Mouse (Mus musculus): Measurements from ENCODE around the gene Blm. TPM values are rescaled to one million over a fixed set of nuclear protein-coding genes. Genes with fewer than 3 reads are reported as not detected.
"Not testable (repeated sequence)": the region's sequence is repeated elsewhere in the genome, so short reads cannot be mapped to it uniquely, and the experiment has no call there.

Blm gene
- polyA plus RNA-seq, 1 experiment from 2014 or later: 7.4 TPM

DNA sequence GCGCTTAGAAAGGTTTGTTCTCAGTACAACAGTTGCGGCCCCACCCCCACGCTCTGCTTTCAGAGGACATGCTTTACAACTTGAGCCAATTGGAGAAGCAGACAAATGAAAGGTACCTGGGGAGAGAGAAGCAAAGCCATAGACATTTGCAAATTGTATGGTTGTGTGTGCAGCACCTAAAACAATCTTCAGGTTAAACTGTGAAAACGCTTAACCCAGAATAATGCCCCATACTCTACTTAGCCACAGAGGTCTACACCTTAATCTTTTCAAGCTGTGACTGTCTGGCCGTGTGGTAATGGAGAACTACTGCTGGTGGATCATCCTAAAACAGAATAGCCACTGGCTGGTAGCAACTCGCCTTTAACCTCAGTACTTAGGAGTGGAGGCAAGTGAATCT lies 8.2 kb downstream of the Blm start:
- H3K9ac ChIP-seq (replicated peaks): no peak overlapping the region
- H3K4me3 ChIP-seq (replicated peaks): no peak overlapping the region
- H3K4me1 ChIP-seq: no peaks in the 10 kb centered on the region
- H3K36me3 ChIP-seq: no peaks in the 10 kb centered on the region
- WGBS: 69% methylated on average over 6 of the region's 6 CpGs
- no peak overlapping the region for H3K4me2 ChIP-seq
- no peak for ATAC-seq (ENCODE audit: low FRiP score)
- H3K9me3 ChIP-seq (replicated peaks): no peaks in the 10 kb centered on the region
- H3K27ac ChIP-seq (replicated peaks): no peak overlapping the region
- no peaks in the 10 kb centered on the region for H3K27me3 ChIP-seq (replicated peaks)

- 67% methylated on average over 16 of the region's 16 CpGs for WGBS
- no peak for ATAC-seq (ENCODE audit: low FRiP score)
- Histone ChIP-seq H3K9ac (replicated peaks) (no peak overlapping the region), H3K4me3 (replicated peaks) (no peak overlapping the region), H3K27ac (replicated peaks) (no peak overlapping the region), H3K36me3 (peaks cover 29% of the 10 kb centered on the region), H3K9me3 (replicated peaks) (no peaks in the 10 kb centered on the region), H3K27me3 (replicated peaks) (no peaks in the 10 kb centered on the region), H3K4me2 (no peak overlapping the region), H3K4me1 (no peaks in the 10 kb centered on the region)
Measured at GRCm38 (mm10) chr7:80512408-80513085, 22.4 kb downstream of the Blm start.

GRCm38 (mm10) chr7:80507697-80508096 lies 27.2 kb downstream of the Blm start:
- H3K27ac ChIP-seq (replicated peaks); ATAC-seq (ENCODE audit: low FRiP score); H3K4me3 ChIP-seq (replicated peaks); H3K4me2 ChIP-seq; H3K4me1 ChIP-seq; H3K9ac ChIP-seq (replicated peaks); H3K27me3 ChIP-seq (replicated peaks); H3K9me3 ChIP-seq (replicated peaks): not testable (repeated sequence)
- H3K36me3 ChIP-seq: peaks cover 29% of the 10 kb centered on the region
- 99% methylated on average over 26 of the region's 26 CpGs for WGBS

DNA sequence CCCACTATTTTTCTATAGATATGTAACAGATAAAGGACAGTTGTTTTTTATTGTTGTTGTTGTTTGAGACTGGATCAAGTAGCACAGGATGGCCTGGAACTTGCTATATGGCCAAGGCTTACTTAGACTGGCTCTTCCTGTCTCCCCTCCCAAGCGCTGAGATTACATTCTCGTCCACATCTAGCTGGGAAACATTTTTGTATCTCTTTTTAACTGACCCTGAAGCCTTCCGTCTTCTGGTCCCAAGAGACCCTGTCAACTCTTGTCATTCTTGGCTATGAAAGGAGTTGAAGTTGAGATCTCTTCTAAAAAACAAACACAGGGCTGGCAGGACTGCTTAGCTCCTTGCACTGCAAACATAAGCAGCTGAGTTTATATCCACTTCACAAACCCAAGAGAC lies 28.9 kb downstream of the Blm start:
- Histone ChIP-seq H3K9me3 (replicated peaks) (no peaks in the 10 kb centered on the region), H3K4me3 (replicated peaks) (no peak overlapping the region), H3K4me2 (no peak overlapping the region), H3K9ac (replicated peaks) (no peak overlapping the region), H3K27ac (replicated peaks) (no peak overlapping the region), H3K4me1 (no peaks in the 10 kb centered on the region), H3K27me3 (replicated peaks) (no peaks in the 10 kb centered on the region), H3K36me3 (peaks cover 28% of the 10 kb centered on the region)
- WGBS: 87% methylated on average over 3 of the region's 3 CpGs
- ATAC-seq (ENCODE audit: low FRiP score): no peak

- no peak overlapping the region for H3K27ac ChIP-seq (replicated peaks)
- H3K9ac ChIP-seq (replicated peaks): no peak overlapping the region
- no peaks in the 10 kb centered on the region for H3K4me1 ChIP-seq
- no peak for ATAC-seq (ENCODE audit: low FRiP score)
- no peak overlapping the region for H3K4me3 ChIP-seq (replicated peaks)
- no peaks in the 10 kb centered on the region for H3K27me3 ChIP-seq (replicated peaks)
- no peaks in the 10 kb centered on the region for H3K9me3 ChIP-seq (replicated peaks)
- 91% methylated on average over 3 of the region's 3 CpGs for WGBS
- peaks cover 28% of the 10 kb centered on the region for H3K36me3 ChIP-seq
- H3K4me2 ChIP-seq: no peak overlapping the region
Measured at GRCm38 (mm10) chr7:80504920-80505319, 30.0 kb downstream of the Blm start.

- WGBS: 91% methylated on average over 7 of the region's 7 CpGs
- ATAC-seq (ENCODE audit: low FRiP score): no peak
- H3K4me2 ChIP-seq: no peak overlapping the region
- peaks cover 15% of the 10 kb centered on the region for H3K36me3 ChIP-seq
- H3K4me3 ChIP-seq (replicated peaks): no peak overlapping the region
- no peak overlapping the region for H3K9ac ChIP-seq (replicated peaks)
- no peaks in the 10 kb centered on the region for H3K27me3 ChIP-seq (replicated peaks)
- no peak overlapping the region for H3K27ac ChIP-seq (replicated peaks)
- H3K4me1 ChIP-seq: no peaks in the 10 kb centered on the region
- no peaks in the 10 kb centered on the region for H3K9me3 ChIP-seq (replicated peaks)
Measured at GRCm38 (mm10) chr7:80501006-80501405, 33.9 kb downstream of the Blm start.

DNA sequence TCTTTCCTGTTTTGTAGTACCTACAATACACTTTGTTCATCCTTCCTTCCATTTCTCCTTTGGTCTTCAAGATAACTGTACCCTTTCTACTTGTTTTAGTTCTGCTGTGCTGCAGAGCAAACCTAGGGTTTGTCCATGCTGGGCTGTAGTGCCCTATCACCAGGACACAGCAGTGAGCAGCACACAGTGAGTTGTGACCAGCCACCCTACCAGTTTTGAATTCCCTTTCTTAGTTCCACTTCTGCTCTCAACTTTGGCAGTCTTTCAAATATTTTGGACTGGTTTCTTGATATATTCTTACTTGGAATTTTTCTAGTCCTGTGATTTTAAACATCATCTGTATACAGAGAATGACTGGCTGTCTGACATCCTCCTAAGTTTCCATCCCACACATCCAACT lies 34.8 kb downstream of the Blm start:
- no peak for ATAC-seq (ENCODE audit: low FRiP score)
- Histone ChIP-seq H3K9me3 (replicated peaks) (no peaks in the 10 kb centered on the region), H3K4me2 (no peak overlapping the region), H3K4me1 (no peaks in the 10 kb centered on the region), H3K36me3 (peaks cover 15% of the 10 kb centered on the region), H3K4me3 (replicated peaks) (no peak overlapping the region), H3K9ac (replicated peaks) (no peak overlapping the region), H3K27ac (replicated peaks) (no peak overlapping the region), H3K27me3 (replicated peaks) (no peaks in the 10 kb centered on the region)

DNA sequence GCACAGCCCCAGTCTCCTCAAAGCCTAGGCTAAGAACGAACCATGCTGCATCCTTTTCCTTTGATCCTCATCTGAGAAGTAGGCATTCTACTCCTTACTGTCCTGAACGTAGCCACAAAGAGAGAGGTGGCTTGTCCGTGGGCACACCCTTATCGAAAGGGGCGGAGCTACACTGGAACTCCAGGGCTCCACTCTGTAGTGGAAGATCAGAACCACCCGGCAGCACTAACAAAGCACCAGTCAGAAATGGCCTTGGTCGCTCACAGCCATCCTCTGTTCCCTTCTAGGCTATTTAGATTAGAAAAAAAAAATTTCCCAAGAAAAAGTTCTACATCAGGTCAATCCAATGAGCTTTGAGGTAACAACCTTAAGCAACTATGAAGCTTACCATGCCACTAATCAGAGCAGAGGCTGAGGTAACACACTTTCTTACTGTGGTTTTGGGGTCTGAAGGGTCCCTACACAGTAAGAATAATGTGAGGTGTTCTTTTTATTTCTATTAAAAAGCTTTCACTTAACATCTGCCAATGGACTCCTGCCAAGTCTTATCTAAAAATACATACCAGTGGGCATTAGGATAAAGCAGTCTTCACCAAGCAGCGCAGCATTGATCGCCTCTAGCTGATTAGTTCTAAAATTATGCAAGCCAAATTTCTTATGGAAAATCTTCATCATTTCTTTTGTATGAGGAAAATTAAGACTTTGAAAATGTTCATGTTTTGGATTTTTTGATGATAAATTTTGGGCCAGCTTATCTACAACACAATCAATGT lies 35.5 kb downstream of the Blm start:
- peaks cover 18% of the 10 kb centered on the region for H3K36me3 ChIP-seq

DNA sequence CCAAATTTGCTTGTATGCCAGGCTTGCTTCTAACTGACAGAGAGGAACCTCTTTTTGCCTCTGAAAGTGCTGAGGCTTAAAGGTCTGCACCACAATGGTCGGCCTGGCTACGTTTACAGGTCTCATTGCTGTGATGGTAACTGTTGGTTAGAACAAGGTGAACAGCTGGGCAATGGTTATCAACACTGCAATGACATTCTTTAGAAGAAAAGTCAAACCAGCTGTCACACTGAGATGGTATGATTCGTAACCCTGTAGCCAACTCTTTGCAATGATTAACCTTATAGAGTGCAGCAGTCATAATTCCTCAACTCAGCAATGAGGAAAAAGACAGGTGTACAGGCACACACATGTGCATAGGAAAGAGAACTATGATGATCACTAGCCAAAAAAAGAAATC lies 38.3 kb downstream of the Blm start:
- no peak for ATAC-seq (ENCODE audit: low FRiP score)
- H3K27ac ChIP-seq (replicated peaks): no peak overlapping the region
- H3K9me3 ChIP-seq (replicated peaks): no peaks in the 10 kb centered on the region
- H3K4me1 ChIP-seq: no peaks in the 10 kb centered on the region
- no peak overlapping the region for H3K4me2 ChIP-seq
- H3K27me3 ChIP-seq (replicated peaks): no peaks in the 10 kb centered on the region
- no peak overlapping the region for H3K4me3 ChIP-seq (replicated peaks)
- H3K9ac ChIP-seq (replicated peaks): no peak overlapping the region
- WGBS: 89% methylated on average over 3 of the region's 3 CpGs
- peaks cover 14% of the 10 kb centered on the region for H3K36me3 ChIP-seq

More for the DNA sequence above, 35.5 kb downstream of the Blm start:
- WGBS: 86% methylated on average over 9 of the region's 9 CpGs
- no peak overlapping the region for H3K27ac ChIP-seq (replicated peaks)
- H3K4me1 ChIP-seq: no peaks in the 10 kb centered on the region
- no peak overlapping the region for H3K9ac ChIP-seq (replicated peaks)
- H3K4me2 ChIP-seq: no peak overlapping the region
- H3K9me3 ChIP-seq (replicated peaks): no peaks in the 10 kb centered on the region
- H3K27me3 ChIP-seq (replicated peaks): no peaks in the 10 kb centered on the region
- H3K4me3 ChIP-seq (replicated peaks): no peak overlapping the region
- ATAC-seq (ENCODE audit: low FRiP score): no peak

GRCm38 (mm10) chr7:80495210-80495609 lies 39.7 kb downstream of the Blm start:
- H3K4me1 ChIP-seq: no peaks in the 10 kb centered on the region

GRCm38 (mm10) chr7:80491995-80492394 lies 42.9 kb downstream of the Blm start:
- H3K9ac ChIP-seq (replicated peaks): no peak overlapping the region
- ATAC-seq (ENCODE audit: low FRiP score): no peak
- 96% methylated on average over 3 of the region's 3 CpGs for WGBS
- no peak overlapping the region for H3K4me2 ChIP-seq
- no peak overlapping the region for H3K4me3 ChIP-seq (replicated peaks)
- H3K36me3 ChIP-seq: peaks cover 14% of the 10 kb centered on the region
- no peak overlapping the region for H3K27ac ChIP-seq (replicated peaks)
- no peaks in the 10 kb centered on the region for H3K9me3 ChIP-seq (replicated peaks)
- no peaks in the 10 kb centered on the region for H3K4me1 ChIP-seq
- H3K27me3 ChIP-seq (replicated peaks): no peaks in the 10 kb centered on the region

More at GRCm38 (mm10) chr7:80495210-80495609, 39.7 kb downstream of the Blm start:
- H3K27ac ChIP-seq (replicated peaks): no peak overlapping the region
- no peak overlapping the region for H3K4me2 ChIP-seq
- no peak overlapping the region for H3K9ac ChIP-seq (replicated peaks)
- H3K36me3 ChIP-seq: peaks cover 14% of the 10 kb centered on the region
- H3K27me3 ChIP-seq (replicated peaks): no peaks in the 10 kb centered on the region
- H3K9me3 ChIP-seq (replicated peaks): no peaks in the 10 kb centered on the region
- no peak overlapping the region for H3K4me3 ChIP-seq (replicated peaks)
- WGBS: 77% methylated on average over 6 of the region's 6 CpGs
- ATAC-seq (ENCODE audit: low FRiP score): no peak

DNA sequence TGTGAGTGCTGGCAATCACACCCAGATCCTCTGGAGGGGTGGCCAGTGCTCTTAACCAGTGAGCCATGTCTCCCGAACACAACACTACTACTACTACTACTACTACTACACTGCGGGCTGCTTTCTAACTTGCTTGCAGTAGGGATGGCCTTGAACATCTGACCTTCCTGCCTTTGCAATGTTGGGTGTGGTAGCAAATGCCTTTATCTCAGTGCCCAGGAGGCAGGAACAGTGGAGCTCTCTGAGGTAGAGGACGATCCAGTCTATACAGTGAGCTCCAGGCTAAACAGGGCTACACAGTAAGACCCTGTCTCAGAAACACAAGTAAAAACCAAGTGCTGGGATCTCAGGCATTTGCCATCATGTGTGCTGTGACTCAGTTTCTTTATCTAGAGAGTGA lies 43.8 kb downstream of the Blm start:
- Histone ChIP-seq H3K4me2 (no peak overlapping the region), H3K9me3 (replicated peaks) (no peaks in the 10 kb centered on the region), H3K36me3 (peaks cover 14% of the 10 kb centered on the region), H3K9ac (replicated peaks) (no peak overlapping the region), H3K4me3 (replicated peaks) (no peak overlapping the region), H3K27me3 (replicated peaks) (no peaks in the 10 kb centered on the region), H3K27ac (replicated peaks) (no peak overlapping the region), H3K4me1 (no peaks in the 10 kb centered on the region)
- 96% methylated on average over 3 of the region's 3 CpGs for WGBS
- no peak for ATAC-seq (ENCODE audit: low FRiP score)
